Mouse (Mus musculus) gonadal fat pad, adult 2 months (tissue): ENCODE measurements around the gene Srp54a. TPM values are rescaled to one million over a fixed set of nuclear protein-coding genes. Genes with fewer than 3 reads are reported as not detected.
"Not testable (repeated sequence)": the region's sequence is repeated elsewhere in the genome, so short reads cannot be mapped to it uniquely, and the experiment has no call there.

Source experiments
- DNase-seq: peaks from one replicate; pipeline ENCODE4 v3.0.0-alpha.2; 2012; ENCODE audit warnings: low read depth
- polyA plus RNA-seq: library from polyadenylated mRNA; depleted of rRNA; stranded (reverse); fragments of >200 nt; gene quantifications from 2 replicates; pipeline ENCODE4 v1.2.3, GENCODE M21; 2012; rRNA removed

The Srp54a gene
- polyA plus RNA-seq = 19.2 and 20.4 TPM in 2 replicates

GRCm38 (mm10) chr12:55079726-55080600, at the start of gene Srp54a, which contains the start of gene 2700097O09Rik:
TSS of gene Srp54a (plus strand) at chr12:55080262.
TSS of gene 2700097O09Rik (minus strand) at chr12:55080110.
- peak; percentile 55 for DNase-seq

GRCm38 (mm10) chr12:55041011-55041410, 39.1 kb upstream of the Srp54a start:
- DNase-seq = no peak

GRCm38 (mm10) chr12:55049731-55050353, 30.2 kb upstream of the Srp54a start:
- no peak for DNase-seq

DNA sequence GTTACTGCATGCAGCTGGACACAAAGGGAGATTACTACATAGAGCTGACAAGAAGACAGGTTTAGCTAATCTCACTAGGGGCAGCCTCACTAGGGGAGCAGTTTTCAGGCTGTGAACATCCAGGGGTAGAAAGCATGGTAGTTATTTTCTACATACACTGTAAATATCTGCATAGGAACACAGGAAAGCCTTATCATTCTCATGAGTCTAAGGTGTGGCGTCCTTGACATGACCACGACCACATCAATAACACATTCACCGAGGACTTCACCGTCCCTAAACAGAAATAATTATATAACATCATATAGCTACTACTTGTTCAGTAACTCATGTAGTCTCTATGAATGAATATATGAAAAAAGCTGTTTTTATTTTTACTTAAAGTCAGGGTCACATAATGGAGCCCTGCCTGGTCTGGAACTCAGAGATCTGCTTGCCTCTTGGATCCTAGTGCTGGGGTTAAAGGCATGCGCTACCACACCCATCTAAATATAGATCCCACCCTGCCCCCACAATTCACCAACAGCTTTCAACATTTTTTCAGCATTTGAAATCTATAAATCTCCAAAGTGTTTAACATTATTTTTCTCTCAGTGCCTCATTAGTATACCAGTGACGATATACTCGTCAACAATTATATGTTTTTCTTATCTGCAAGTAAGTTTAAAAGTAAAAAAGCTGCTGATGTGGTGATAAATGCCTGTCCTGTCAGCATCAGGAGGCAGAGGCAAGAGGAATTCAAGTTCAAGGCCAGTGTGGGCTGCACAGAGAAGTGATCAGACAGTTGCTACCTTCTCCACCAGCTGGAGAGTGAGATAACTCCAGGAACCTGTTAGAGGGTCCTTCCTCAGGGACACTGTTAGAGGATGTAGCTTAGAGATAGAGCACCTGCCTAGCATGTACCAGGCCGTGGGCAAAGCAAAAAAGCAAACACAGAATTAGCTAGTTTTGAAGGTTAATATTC, 28.6 kb upstream of the Srp54a start:
- DNase-seq = no peak

GRCm38 (mm10) chr12:55053267-55053666, 26.8 kb upstream of the Srp54a start:
- no peak for DNase-seq

DNA sequence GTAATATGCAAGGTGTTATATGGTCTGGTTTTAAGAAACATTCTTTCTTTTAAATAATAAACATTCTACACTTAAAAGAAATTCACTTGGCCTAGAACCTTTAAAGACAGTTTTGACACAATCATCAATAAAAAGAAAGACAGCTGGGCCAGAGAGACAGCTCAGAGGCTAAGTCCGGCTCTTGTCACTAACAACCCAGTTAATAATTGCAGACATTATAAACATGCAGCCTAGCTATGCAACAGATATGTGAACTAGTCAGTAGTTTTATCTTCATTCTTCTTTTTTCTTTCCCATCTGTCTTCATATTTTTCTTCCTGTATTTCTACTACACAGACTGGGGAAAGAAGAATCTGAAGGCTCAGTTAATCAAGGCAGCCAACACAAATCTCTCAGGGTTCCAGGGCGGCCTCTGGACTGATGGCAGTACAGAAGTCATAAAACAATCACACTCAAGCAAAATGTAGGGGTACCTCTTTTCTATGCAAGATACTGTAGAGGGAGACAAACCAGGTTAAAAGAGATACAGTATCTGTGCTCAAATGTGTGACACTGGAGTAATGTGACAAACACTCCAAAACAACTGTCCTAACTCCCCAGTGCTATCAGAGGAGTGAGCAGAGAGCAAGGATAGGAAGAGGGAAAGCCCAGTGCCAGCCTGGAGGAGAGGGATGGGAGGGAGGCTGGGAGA, 25.4 kb upstream of the Srp54a start:
- DNase-seq = no peak

- no peak for DNase-seq
Observed at GRCm38 (mm10) chr12:55056703-55057102, 23.4 kb upstream of the Srp54a start.

DNA sequence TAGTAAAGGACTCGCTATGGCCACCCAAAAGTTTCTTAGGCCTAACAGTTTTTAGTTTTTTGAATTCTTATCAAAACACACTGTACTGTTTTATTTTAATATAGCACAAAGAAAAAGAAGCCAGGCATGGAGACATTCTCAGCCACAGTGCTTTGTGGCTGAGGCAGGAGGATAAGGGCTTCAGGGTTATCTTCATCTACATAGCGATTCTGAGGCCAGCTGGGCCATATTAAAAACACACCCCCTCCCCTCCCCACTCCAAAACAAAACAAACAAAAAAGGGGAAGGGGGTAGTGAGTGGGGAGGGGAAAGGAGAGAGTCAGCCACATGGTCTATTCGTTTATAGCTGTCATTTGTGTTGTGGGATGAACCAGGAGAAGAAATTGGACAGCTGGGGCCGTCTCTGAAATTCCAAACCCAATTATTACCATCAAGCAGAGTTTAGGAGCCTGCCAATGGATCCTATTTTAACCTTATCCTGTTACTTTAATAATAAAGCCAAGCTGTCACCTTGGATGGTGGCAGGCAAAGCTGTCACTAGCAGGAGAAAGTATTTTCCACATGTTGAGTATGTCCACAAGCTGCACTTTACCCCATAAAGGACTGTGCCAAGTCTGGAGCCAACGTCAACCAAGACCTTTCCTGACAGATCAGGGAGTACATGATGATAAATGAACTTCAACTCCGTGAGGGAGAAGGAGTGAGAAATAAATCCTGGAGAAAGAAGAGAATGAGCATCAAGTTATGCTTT, 21.0 kb upstream of the Srp54a start:
- no peak for DNase-seq

GRCm38 (mm10) chr12:55059812-55060211, 20.2 kb upstream of the Srp54a start:
- DNase-seq = no peak

GRCm38 (mm10) chr12:55060212-55060898, 19.7 kb upstream of the Srp54a start:
- DNase-seq = no peak

GRCm38 (mm10) chr12:55061006-55061405, 19.1 kb upstream of the Srp54a start:
- no peak for DNase-seq

GRCm38 (mm10) chr12:55062141-55062540, 17.9 kb upstream of the Srp54a start:
- DNase-seq = no peak

DNA sequence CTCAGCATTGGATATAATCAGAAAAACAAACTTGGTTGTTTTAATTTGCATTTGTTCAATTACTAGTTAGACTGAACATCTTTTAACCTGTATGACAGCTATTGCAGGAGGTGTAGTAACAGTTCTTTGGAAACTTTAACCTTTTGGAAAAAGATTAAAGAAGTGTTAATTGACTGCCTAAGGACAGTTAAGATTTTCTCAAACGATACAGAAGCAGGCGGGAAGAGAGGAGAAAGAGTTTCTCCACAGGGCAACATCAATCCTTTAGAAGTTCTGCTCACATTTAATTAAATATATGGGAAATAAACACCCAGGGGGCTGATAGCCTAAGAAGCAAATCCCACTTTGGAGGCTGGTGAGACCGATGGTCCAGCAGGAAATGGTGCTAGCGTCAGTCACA, 7.6 kb upstream of the Srp54a start:
- DNase-seq = peak; percentile 52

GRCm38 (mm10) chr12:55073686-55074085, 6.4 kb upstream of the Srp54a start:
- no peak for DNase-seq

- no peak for DNase-seq
Observed at GRCm38 (mm10) chr12:55075296-55075695, 4.8 kb upstream of the Srp54a start.

GRCm38 (mm10) chr12:55078706-55079105, 1.4 kb upstream of the Srp54a start:
- not testable (repeated sequence) for DNase-seq

DNA sequence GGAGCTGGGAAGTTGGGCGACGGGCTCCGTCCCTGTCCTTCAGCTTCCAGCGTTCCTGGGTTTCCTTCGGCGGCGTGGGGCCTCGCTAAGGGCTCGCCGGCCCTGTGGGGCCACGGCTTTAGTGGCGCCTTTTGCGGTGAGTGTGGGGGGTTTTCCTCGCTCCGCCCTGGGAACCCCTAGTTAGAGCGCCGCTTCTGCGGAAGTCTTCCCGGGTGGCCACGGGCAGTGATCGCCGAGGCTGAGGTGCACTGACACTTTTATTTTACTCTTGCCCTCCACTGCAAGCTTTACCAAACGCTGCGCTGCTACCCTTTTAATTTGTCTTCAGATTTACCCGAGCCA, 510 bp downstream of the Srp54a start:
- not testable (repeated sequence) for DNase-seq

DNA sequence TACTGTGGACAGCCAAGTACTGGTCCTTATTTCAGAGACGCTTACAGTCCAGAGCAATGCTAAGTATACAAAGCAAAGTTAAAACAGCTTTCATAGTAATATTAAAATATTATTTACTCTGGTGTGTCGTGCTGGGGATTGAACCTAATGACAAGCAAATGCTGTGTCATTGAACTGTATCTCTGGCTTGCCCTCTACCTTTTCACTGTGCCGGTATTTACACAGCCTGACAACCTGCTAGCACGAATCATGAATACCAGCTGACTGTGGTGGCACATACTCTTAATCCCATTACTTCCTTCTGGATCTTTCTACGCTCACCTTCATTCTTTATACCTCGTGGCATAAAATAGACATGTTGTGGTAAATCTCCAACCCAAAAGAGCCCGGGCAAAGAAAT, 12.1 kb downstream of the Srp54a start:
- not testable (repeated sequence) for DNase-seq

DNA sequence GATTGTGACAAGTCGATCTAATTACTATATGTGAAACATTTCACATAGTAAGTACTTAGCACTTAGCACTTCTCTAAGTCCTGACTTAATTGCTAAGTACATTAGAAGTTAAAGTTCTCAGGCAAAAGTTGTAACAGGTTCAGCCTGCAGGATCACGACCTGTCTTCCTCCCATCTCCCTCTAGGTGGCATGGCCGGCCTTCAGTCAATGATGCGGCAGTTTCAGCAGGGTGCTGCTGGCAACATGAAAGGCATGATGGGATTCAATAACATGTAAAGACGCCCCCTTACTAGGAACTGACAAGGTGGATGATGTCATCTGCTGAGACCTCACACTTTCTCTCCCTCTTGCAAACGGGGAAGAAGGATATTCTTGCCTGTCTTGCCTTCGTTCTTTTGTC, 32.6 kb downstream of the Srp54a start:
- not testable (repeated sequence) for DNase-seq

- DNase-seq = not testable (repeated sequence)
Observed at GRCm38 (mm10) chr12:55124242-55124641, 44.2 kb downstream of the Srp54a start, which contains the start of gene Fam177a. TSS of gene Fam177a (plus strand) at chr12:55124469.
